Mouse (Mus musculus) intestine, postnatal 0 days (tissue): ENCODE measurements around the gene Zbtb20. TPM values are rescaled to one million over a fixed set of nuclear protein-coding genes. Genes with fewer than 3 reads are reported as not detected.
A peak's percentile ranks its signal among the peaks of the same experiment; 100 is the strongest.

ENCODE experiments used
- ATAC-seq: fragments of 200-750 bp; cut with Nextera tagmentation; 2 replicates; pipeline ENCODE4 v1.8.0; 2017; ENCODE audit warnings: mild to moderate bottlenecking, moderate TSS enrichment, moderate library complexity
- H3K27ac ChIP-seq: fragments of 300-500 bp; sonication (generic); 2 replicates; pipeline ENCODE4 v1.5.1; 2014; ENCODE audit warnings: mild to moderate bottlenecking, low read depth, low read length, moderate library complexity
- H3K27me3 ChIP-seq: fragments of 300-500 bp; sonication (generic); replicated peaks from 2 replicates; pipeline ENCODE4 v1.6.1; 2014; ENCODE audit warnings: low read length, mixed read lengths; ENCODE audit not compliant: control insufficient read depth, insufficient read depth
- H3K36me3 ChIP-seq: fragments of 300-500 bp; sonication (generic); 2 replicates; pipeline ENCODE4 v1.6.1; 2014; ENCODE audit warnings: mild to moderate bottlenecking, moderate library complexity; ENCODE audit not compliant: control insufficient read depth, insufficient read depth
- H3K4me1 ChIP-seq: fragments of 300-500 bp; sonication (generic); replicated peaks from 2 replicates; pipeline ENCODE4 v1.6.1; 2014; ENCODE audit warnings: antibody characterized with exemption, low read length, mixed read lengths; ENCODE audit not compliant: control insufficient read depth, insufficient read depth
- H3K4me2 ChIP-seq: fragments of 300-500 bp; sonication (generic); replicated peaks from 2 replicates; pipeline ENCODE4 v1.6.1; 2014; ENCODE audit warnings: low read depth, mild to moderate bottlenecking, moderate library complexity
- H3K4me3 ChIP-seq: fragments of 300-500 bp; sonication (generic); 2 replicates; pipeline ENCODE4 v1.5.1; 2014; ENCODE audit warnings: low read depth, low read length
- H3K9ac ChIP-seq: fragments of 300-500 bp; sonication (generic); 2 replicates; pipeline ENCODE4 v1.6.1; 2014; ENCODE audit warnings: mild to moderate bottlenecking, low read depth, low read length
- H3K9me3 ChIP-seq: fragments of 300-500 bp; sonication (generic); 2 replicates; pipeline ENCODE4 v1.6.1; 2016; ENCODE audit warnings: mixed run types; ENCODE audit not compliant: control insufficient read depth
- CTCF ChIP-seq: sonication (generic); IDR thresholded peaks from 2 replicates; pipeline ENCODE4 v1.5.1; 2016; ENCODE audit warnings: low read depth, mild to moderate bottlenecking, control low read depth, antibody characterized with exemption, moderate library complexity
- WGBS: fragments of 180-500 bp; shearing (Covaris S2); extraction: QIAGEN DNeasy Blood & Tissue Kit; methylation state at CpG from one replicate; pipeline ENCODE4 v1.1.7; 2014; 5-methylcytosine and 5-hydroxymethylcytosine counted together
- polyA plus RNA-seq: library from polyadenylated mRNA; unstranded; fragments of >200 nt; fragmentation: Nextera tagmentation; extraction: Ambion mirVana; gene quantifications from 2 replicates; pipeline ENCODE4 v1.2.1, GENCODE M21; 2015

Gene Zbtb20
- polyA plus RNA-seq, 1 experiment from 2014 or later = 10.6 TPM

- no peak overlapping the region for H3K4me2 ChIP-seq
- H3K4me3 ChIP-seq = no peak overlapping the region
- H3K36me3 ChIP-seq = no peaks in the 10 kb centered on the region
- no peak for TF ChIP-seq CTCF
- no peaks in the 10 kb centered on the region for H3K4me1 ChIP-seq
- H3K27me3 ChIP-seq = no peaks in the 10 kb centered on the region
- 75% methylated on average over 4 of the region's 4 CpGs for WGBS
- no peak overlapping the region for H3K9ac ChIP-seq
- H3K27ac ChIP-seq = no peak overlapping the region
- no peak for ATAC-seq
- H3K9me3 ChIP-seq = no peaks in the 10 kb centered on the region
These were observed 625.6 kb downstream of the Zbtb20 start for GRCm38 (mm10) chr16:43501284-43501683.

GRCm38 (mm10) chr16:43502339-43503009 is 626.8 kb downstream of the Zbtb20 start:
- Histone ChIP-seq H3K4me1 (no peaks in the 10 kb centered on the region), H3K9me3 (no peaks in the 10 kb centered on the region), H3K27me3 (no peaks in the 10 kb centered on the region), H3K27ac (no peak overlapping the region), H3K36me3 (no peaks in the 10 kb centered on the region), H3K9ac (no peak overlapping the region), H3K4me2 (peak overlapping the region; percentile 54), H3K4me3 (no peak overlapping the region)
- ATAC-seq = no peak
- TF ChIP-seq CTCF = no peak
- WGBS = 51% methylated on average over 12 of the region's 12 CpGs

DNA sequence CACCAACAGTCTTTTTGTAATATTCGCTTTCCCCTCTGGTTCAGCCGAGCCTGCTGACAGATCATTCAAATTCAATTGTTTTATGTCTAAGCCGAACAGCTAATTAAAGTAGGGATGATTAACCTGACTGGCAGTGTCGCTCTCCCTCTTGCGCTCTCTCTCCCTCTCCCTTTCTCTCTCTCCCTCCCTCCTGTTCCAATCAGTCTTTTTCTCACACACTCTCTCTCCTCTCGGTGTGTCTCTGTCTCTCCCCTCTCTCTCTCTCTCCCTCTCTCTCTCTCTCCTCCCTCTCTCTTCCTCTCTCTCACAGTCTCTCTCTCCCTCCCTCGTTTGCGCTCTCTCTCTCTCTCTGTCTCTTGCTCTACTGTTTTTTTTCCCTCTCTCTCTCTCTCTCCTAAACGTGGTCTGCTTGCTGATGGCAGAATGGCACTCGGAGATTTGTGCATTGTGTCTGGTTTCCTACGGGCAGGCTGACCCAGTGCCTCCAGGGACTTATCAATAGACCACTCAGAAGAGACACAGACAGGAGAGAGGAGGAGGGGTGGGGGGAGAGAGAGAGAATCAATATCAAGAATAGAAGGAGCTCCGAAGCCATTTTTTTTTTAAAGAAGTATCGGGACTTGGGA is 627.4 kb downstream of the Zbtb20 start:
- 13% methylated on average over 13 of the region's 13 CpGs for WGBS
- peak overlapping the region; percentile 22 for H3K4me3 ChIP-seq
- no peak overlapping the region for H3K27ac ChIP-seq

DNA sequence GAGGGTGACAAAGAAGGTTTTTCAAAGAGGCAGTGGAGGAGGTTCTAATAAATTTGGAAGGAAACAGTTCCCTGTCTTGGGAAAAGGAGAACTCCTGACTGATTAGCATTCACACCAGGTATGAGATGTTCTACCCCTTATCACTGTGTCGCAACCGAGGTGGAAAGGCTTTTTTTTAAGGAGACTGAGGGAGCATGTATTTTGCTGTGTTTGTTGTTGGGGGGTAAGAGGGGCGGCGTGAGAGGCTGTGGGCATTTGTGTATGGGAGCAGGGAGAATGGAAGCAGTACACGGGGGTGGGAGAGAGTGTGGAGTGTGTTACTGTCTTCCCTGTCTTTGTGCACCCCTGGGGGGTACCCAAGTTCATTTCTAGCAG is 627.9 kb downstream of the Zbtb20 start:
- Histone ChIP-seq H3K4me2 (peak overlapping the region; percentile 54), H3K27ac (no peak overlapping the region), H3K4me1 (no peaks in the 10 kb centered on the region), H3K9ac (peak overlapping the region; percentile 17; the same call in 1 of the 2 replicates), H3K27me3 (no peaks in the 10 kb centered on the region), H3K4me3 (peak overlapping the region; percentile 22), H3K9me3 (no peaks in the 10 kb centered on the region), H3K36me3 (no peaks in the 10 kb centered on the region)
- 8% methylated on average over 5 of the region's 5 CpGs for WGBS
- no peak for ATAC-seq
- no peak for TF ChIP-seq CTCF

More for the DNA sequence above, 627.4 kb downstream of the Zbtb20 start:
- Histone ChIP-seq H3K9me3 (no peaks in the 10 kb centered on the region), H3K4me1 (no peaks in the 10 kb centered on the region), H3K27me3 (no peaks in the 10 kb centered on the region), H3K4me2 (peak overlapping the region; percentile 54), H3K9ac (peak overlapping the region; percentile 17; the same call in 1 of the 2 replicates), H3K36me3 (no peaks in the 10 kb centered on the region)
- no peak for ATAC-seq
- no peak for TF ChIP-seq CTCF

- no peak for ATAC-seq
- Histone ChIP-seq H3K4me2 (peak overlapping the region; percentile 54), H3K36me3 (no peaks in the 10 kb centered on the region), H3K27ac (no peak overlapping the region), H3K4me1 (no peaks in the 10 kb centered on the region), H3K27me3 (no peaks in the 10 kb centered on the region), H3K9ac (no peak overlapping the region), H3K4me3 (peak overlapping the region; percentile 22; the same call in 1 of the 2 replicates), H3K9me3 (no peaks in the 10 kb centered on the region)
- TF ChIP-seq CTCF = no peak
- 6% methylated on average over 3 of the region's 3 CpGs for WGBS
These were observed 628.5 kb downstream of the Zbtb20 start for GRCm38 (mm10) chr16:43504151-43504550.

DNA sequence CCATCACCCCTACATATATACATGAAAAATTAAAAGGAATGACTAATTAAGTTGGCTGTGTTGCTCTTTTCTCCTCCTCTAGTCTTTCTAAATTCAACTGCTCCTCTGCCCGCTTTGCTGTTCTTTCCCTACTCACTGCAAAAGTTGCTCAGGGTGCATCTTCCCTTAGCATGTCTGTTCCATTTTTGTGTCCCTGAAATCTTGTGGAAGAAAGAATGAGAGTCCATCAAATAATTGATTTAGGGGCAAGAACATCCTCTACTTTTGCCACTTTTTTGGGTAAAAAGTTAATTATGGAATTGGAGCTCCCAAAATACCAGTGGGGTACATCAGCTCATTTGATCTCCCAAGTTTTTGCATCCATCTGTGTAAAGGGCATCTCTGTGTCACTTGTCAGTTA is 628.9 kb downstream of the Zbtb20 start:
- Histone ChIP-seq H3K4me2 (no peak overlapping the region), H3K9me3 (no peaks in the 10 kb centered on the region), H3K36me3 (no peaks in the 10 kb centered on the region), H3K4me1 (no peaks in the 10 kb centered on the region), H3K27ac (no peak overlapping the region), H3K9ac (no peak overlapping the region), H3K4me3 (no peak overlapping the region), H3K27me3 (no peaks in the 10 kb centered on the region)
- WGBS = 76% methylated on average over 1 of the region's 1 CpGs
- no peak for TF ChIP-seq CTCF
- no peak for ATAC-seq
